Comparison of ENCODE assay signal across 8 mouse cellular contexts in the genomic region with DNA sequence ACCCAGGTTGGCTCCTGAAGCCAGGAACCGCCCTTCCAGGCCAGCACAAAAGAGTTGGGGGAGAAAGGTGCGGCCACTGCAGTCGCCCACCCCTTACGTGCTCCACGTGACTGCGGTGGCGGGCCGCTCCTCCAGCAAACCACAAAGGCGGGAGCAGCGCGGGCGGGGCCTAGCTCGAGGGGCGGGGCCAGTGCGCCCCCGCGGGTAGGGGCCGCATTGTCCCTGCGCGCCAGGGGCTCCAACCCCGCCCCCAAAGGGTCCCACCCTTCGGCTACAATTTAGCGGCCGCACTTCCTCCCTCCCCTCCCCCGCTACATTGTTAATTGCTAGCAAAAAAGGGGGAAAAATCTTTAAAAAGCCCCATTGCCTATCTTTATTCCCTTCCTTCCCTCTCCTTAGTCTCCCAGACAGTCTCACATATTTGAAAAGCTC. TPM values are rescaled to one million over a fixed set of nuclear protein-coding genes. Genes with fewer than 3 reads are reported as not detected.
DNase-seq lines count a peak whose midpoint lies in the region; ATAC-seq and TF ChIP-seq lines count a peak whose summit lies in the region.

No protein-coding gene starts in this region.

- peak; percentile 35 for ATAC-seq in embryonic facial prominence, embryonic 14.5 days (ENCODE audit: low read depth)
- peak; percentile 35 for ATAC-seq in kidney, embryonic 16.5 days (ENCODE audit: low FRiP score, low TSS enrichment)
- peak; percentile 31 for ATAC-seq in liver, embryonic 13.5 days (ENCODE audit: low read depth)

- peaks cover 24% of the 10 kb centered on the region for H3K4me1 ChIP-seq in embryonic facial prominence, embryonic 14.5 days (ENCODE audit: control insufficient read depth, insufficient read depth, low read length)
- H3K4me1 ChIP-seq in heart, embryonic 10.5 days = peaks cover 24% of the 10 kb centered on the region
- peaks cover 38% of the 10 kb centered on the region for H3K4me1 ChIP-seq in kidney, embryonic 16.5 days (ENCODE audit: insufficient read depth, low read length)
- peaks cover 74% of the 10 kb centered on the region for H3K4me1 ChIP-seq in liver, embryonic 13.5 days (replicated peaks)
- peaks cover 18% of the 10 kb centered on the region for H3K4me1 ChIP-seq in testis, adult 2 months (ENCODE audit: control insufficient read depth, insufficient read depth, low read length)

- peaks cover 49% of the 10 kb centered on the region for H3K36me3 ChIP-seq in embryonic facial prominence, embryonic 14.5 days (ENCODE audit: control insufficient read depth, insufficient read depth, low read length)
- peaks cover 43% of the 10 kb centered on the region for H3K36me3 ChIP-seq in heart, embryonic 10.5 days
- H3K36me3 ChIP-seq in kidney, embryonic 16.5 days (ENCODE audit: insufficient read depth, low read length) = peaks cover 42% of the 10 kb centered on the region
- H3K36me3 ChIP-seq in liver, embryonic 13.5 days = peaks cover 49% of the 10 kb centered on the region
- H3K36me3 ChIP-seq in testis, adult 2 months (ENCODE audit: control insufficient read depth, insufficient read depth, low read length) = no peaks in the 10 kb centered on the region

- H3K27me3 ChIP-seq in embryonic facial prominence, embryonic 14.5 days (replicated peaks; ENCODE audit: control insufficient read depth, insufficient read depth, low read length) = no peaks in the 10 kb centered on the region
- no peaks in the 10 kb centered on the region for H3K27me3 ChIP-seq in heart, embryonic 10.5 days (ENCODE audit: insufficient read depth, poor library complexity, severe bottlenecking)
- H3K27me3 ChIP-seq in kidney, embryonic 16.5 days (ENCODE audit: insufficient read depth, low read length) = no peaks in the 10 kb centered on the region
- no peaks in the 10 kb centered on the region for H3K27me3 ChIP-seq in liver, embryonic 13.5 days
- H3K27me3 ChIP-seq in testis, adult 2 months (ENCODE audit: control insufficient read depth, insufficient read depth, low read length) = no peaks in the 10 kb centered on the region

- TF ChIP-seq POLR2A in testis, adult 2 months (IDR thresholded peaks at IDR 0.05; ENCODE audit: control insufficient read depth, low read depth, low read length) = no peak

- H3K9ac ChIP-seq in embryonic facial prominence, embryonic 14.5 days (ENCODE audit: low read depth, low read length) = peak overlapping the region; percentile 94
- peak overlapping the region; percentile 99 for H3K9ac ChIP-seq in kidney, embryonic 16.5 days (replicated peaks; ENCODE audit: low read length)
- peak overlapping the region; percentile 98 for H3K9ac ChIP-seq in liver, embryonic 13.5 days

- H3K4me3 ChIP-seq in embryonic facial prominence, embryonic 14.5 days (ENCODE audit: low read depth, low read length) = peak overlapping the region; percentile 85
- H3K4me3 ChIP-seq in heart, embryonic 10.5 days = peak overlapping the region; percentile 80
- H3K4me3 ChIP-seq in kidney, embryonic 16.5 days (ENCODE audit: low read length) = peak overlapping the region; percentile 97
- H3K4me3 ChIP-seq in liver, embryonic 13.5 days (replicated peaks) = peak overlapping the region; percentile 93
- peak overlapping the region; percentile 84 for H3K4me3 ChIP-seq in testis, adult 2 months (ENCODE audit: control insufficient read depth, low read depth, low read length)

- H3K4me2 ChIP-seq in embryonic facial prominence, embryonic 14.5 days (ENCODE audit: low read depth, low read length) = peak overlapping the region; percentile 92
- H3K4me2 ChIP-seq in kidney, embryonic 16.5 days (replicated peaks; ENCODE audit: low read depth, low read length) = peak overlapping the region; percentile 74
- H3K4me2 ChIP-seq in liver, embryonic 13.5 days = peak overlapping the region; percentile 95

- DNase-seq in 416B (ENCODE audit: low read depth) = peak; percentile 91
- peak; percentile 90 to 94 for DNase-seq in adrenal gland, postnatal 36 days
- DNase-seq in embryonic facial prominence, embryonic 14.5 days (ENCODE audit: low spot score) = peak; percentile 96
- peak; percentile 97 for DNase-seq in heart, embryonic 10.5 days (ENCODE audit: low spot score)
- peak; percentile 88 for DNase-seq in liver, embryonic 13.5 days
- DNase-seq in neural tube, embryonic 10.5 days (ENCODE audit: extremely low spot score, low spot score) = peak; percentile 93

- WGBS in embryonic facial prominence, embryonic 14.5 days = 2% methylated on average over 17 of the region's 25 CpGs
- WGBS in heart, embryonic 10.5 days = under 1% methylated on average over 25 of the region's 25 CpGs
- WGBS in kidney, embryonic 16.5 days = 0% methylated on average over 22 of the region's 25 CpGs
- under 1% methylated on average over 21 of the region's 25 CpGs for WGBS in liver, embryonic 13.5 days (ENCODE audit: insufficient replicate concordance)

- TF ChIP-seq CTCF in testis, adult 2 months (IDR thresholded peaks at IDR 0.05; ENCODE audit: control insufficient read depth, insufficient read depth, insufficient replicate concordance, low read depth, low read length) = no peak

- no peaks in the 10 kb centered on the region for H3K9me3 ChIP-seq in embryonic facial prominence, embryonic 14.5 days (ENCODE audit: control insufficient read depth, low read length)
- H3K9me3 ChIP-seq in heart, embryonic 10.5 days = no peaks in the 10 kb centered on the region
- no peaks in the 10 kb centered on the region for H3K9me3 ChIP-seq in kidney, embryonic 16.5 days (ENCODE audit: low read length)
- no peaks in the 10 kb centered on the region for H3K9me3 ChIP-seq in liver, embryonic 13.5 days (replicated peaks)

- peak overlapping the region; percentile 97 for H3K27ac ChIP-seq in embryonic facial prominence, embryonic 14.5 days (replicated peaks; ENCODE audit: low read depth, low read length)
- H3K27ac ChIP-seq in heart, embryonic 10.5 days = peak overlapping the region; percentile 98
- H3K27ac ChIP-seq in kidney, embryonic 16.5 days (ENCODE audit: low read length) = peak overlapping the region; percentile 99
- H3K27ac ChIP-seq in liver, embryonic 13.5 days = peak overlapping the region; percentile 98
- H3K27ac ChIP-seq in testis, adult 2 months (ENCODE audit: control insufficient read depth, insufficient read depth, low read depth, low read length) = peak overlapping the region; percentile 76

RNA-seq across cellular contexts. Expression of gene Tubb5, which starts 1.1 kb away (rescaled TPM):
- 100 to 1,000 TPM; 188 to 218 TPM for total RNA-seq in adrenal gland, postnatal 36 days (2021)
- polyA plus RNA-seq in embryonic facial prominence, embryonic 14.5 days (2014; fragmentation: Nextera tagmentation; extraction: Ambion mirVana) = 736 and 832 TPM in 2 replicates
- 911 and 1,091 TPM in 2 replicates for polyA plus RNA-seq in heart, embryonic 10.5 days (2016; fragmentation: Nextera tagmentation; extraction: Ambion mirVana)
- polyA plus RNA-seq in kidney, embryonic 16.5 days (2015; fragmentation: Nextera tagmentation; extraction: Ambion mirVana) = 905 and 985 TPM in 2 replicates
- 520 and 547 TPM in 2 replicates for polyA plus RNA-seq in liver, embryonic 13.5 days (2015; fragmentation: Nextera tagmentation; extraction: Ambion mirVana)
- 54.0 and 59.4 TPM in 2 replicates for polyA plus RNA-seq in testis, adult 2 months (2012; rRNA removed)

RNA-seq across cellular contexts. Expression of gene Mdc1, which starts 4.3 kb away (rescaled TPM):
- 10 to 100 TPM; 18.3 to 18.7 TPM for total RNA-seq in adrenal gland, postnatal 36 days (2021)
- 10.2 and 14.8 TPM in 2 replicates for polyA plus RNA-seq in embryonic facial prominence, embryonic 14.5 days (2014; fragmentation: Nextera tagmentation; extraction: Ambion mirVana)
- 25.3 and 29.1 TPM in 2 replicates for polyA plus RNA-seq in heart, embryonic 10.5 days (2016; fragmentation: Nextera tagmentation; extraction: Ambion mirVana)
- polyA plus RNA-seq in kidney, embryonic 16.5 days (2015; fragmentation: Nextera tagmentation; extraction: Ambion mirVana) = 16.3 and 16.7 TPM in 2 replicates
- polyA plus RNA-seq in liver, embryonic 13.5 days (2015; fragmentation: Nextera tagmentation; extraction: Ambion mirVana) = 8.0 and 8.8 TPM in 2 replicates
- 73.7 and 81.1 TPM in 2 replicates for polyA plus RNA-seq in testis, adult 2 months (2012; rRNA removed)

RNA-seq across cellular contexts. Expression of gene Flot1, which starts 14.0 kb away (rescaled TPM):
- 10 to 100 TPM; 60.5 to 73.4 TPM for total RNA-seq in adrenal gland, postnatal 36 days (2021)
- polyA plus RNA-seq in embryonic facial prominence, embryonic 14.5 days (2014; fragmentation: Nextera tagmentation; extraction: Ambion mirVana) = 49.0 and 49.5 TPM in 2 replicates
- 66.2 and 71.7 TPM in 2 replicates for polyA plus RNA-seq in heart, embryonic 10.5 days (2016; fragmentation: Nextera tagmentation; extraction: Ambion mirVana)
- 52.7 and 56.9 TPM in 2 replicates for polyA plus RNA-seq in kidney, embryonic 16.5 days (2015; fragmentation: Nextera tagmentation; extraction: Ambion mirVana)
- 38.2 and 38.5 TPM in 2 replicates for polyA plus RNA-seq in liver, embryonic 13.5 days (2015; fragmentation: Nextera tagmentation; extraction: Ambion mirVana)
- 13.7 and 14.1 TPM in 2 replicates for polyA plus RNA-seq in testis, adult 2 months (2012; rRNA removed)

RNA-seq across cellular contexts. Expression of gene Ier3, which starts 15.5 kb away (rescaled TPM):
- 10 to 100 TPM; 19.2 to 36.5 TPM for total RNA-seq in adrenal gland, postnatal 36 days (2021)
- 10.1 and 10.3 TPM in 2 replicates for polyA plus RNA-seq in embryonic facial prominence, embryonic 14.5 days (2014; fragmentation: Nextera tagmentation; extraction: Ambion mirVana)
- polyA plus RNA-seq in heart, embryonic 10.5 days (2016; fragmentation: Nextera tagmentation; extraction: Ambion mirVana) = 13.2 and 16.8 TPM in 2 replicates
- polyA plus RNA-seq in kidney, embryonic 16.5 days (2015; fragmentation: Nextera tagmentation; extraction: Ambion mirVana) = 33.5 and 40.4 TPM in 2 replicates
- 21.6 and 23.2 TPM in 2 replicates for polyA plus RNA-seq in liver, embryonic 13.5 days (2015; fragmentation: Nextera tagmentation; extraction: Ambion mirVana)
- polyA plus RNA-seq in testis, adult 2 months (2012; rRNA removed) = 1.4 TPM in 2 replicates

RNA-seq across cellular contexts. Expression of gene Nrm, which starts 24.1 kb away (rescaled TPM):
- total RNA-seq in adrenal gland, postnatal 36 days (2021) = 1 to 10 TPM; 6.7 to 7.5 TPM
- 47.7 and 55.4 TPM in 2 replicates for polyA plus RNA-seq in embryonic facial prominence, embryonic 14.5 days (2014; fragmentation: Nextera tagmentation; extraction: Ambion mirVana)
- 56.5 and 58.3 TPM in 2 replicates for polyA plus RNA-seq in heart, embryonic 10.5 days (2016; fragmentation: Nextera tagmentation; extraction: Ambion mirVana)
- polyA plus RNA-seq in kidney, embryonic 16.5 days (2015; fragmentation: Nextera tagmentation; extraction: Ambion mirVana) = 63.3 and 67.0 TPM in 2 replicates
- polyA plus RNA-seq in liver, embryonic 13.5 days (2015; fragmentation: Nextera tagmentation; extraction: Ambion mirVana) = 23.0 and 25.4 TPM in 2 replicates
- polyA plus RNA-seq in testis, adult 2 months (2012; rRNA removed) = 179 and 201 TPM in 2 replicates

Comparison
In these comparisons a context has a peak if more than half of its experiments do, and no peak if none do; other contexts are left out.
1. Peak in every context shown above with its lines: DNase-seq, ATAC-seq, H3K4me3 ChIP-seq and H3K27ac ChIP-seq.